Mouse (Mus musculus) heart, postnatal 25 days (tissue): ENCODE data around the gene Nkap. TPM values are rescaled to one million over a fixed set of nuclear protein-coding genes. Genes with fewer than 3 reads are reported as not detected.
A peak's percentile ranks its signal among the peaks of the same experiment; 100 is the strongest.
"Not testable (repeated sequence)": the region's sequence is repeated elsewhere in the genome, so short reads cannot be mapped to it uniquely, and the experiment has no call there.

Experiments
- DNase-seq: peaks from one replicate; pipeline ENCODE4 v3.0.0; 2022; ENCODE audit warnings: low spot score
- intact Hi-C: fragments of 180-260 bp; cut with DNase I; formaldehyde crosslinking; loops from one replicate; pipeline ENCODE4 v1.15.1; 2025
- total RNA-seq, 2 experiments: library from RNA; stranded (reverse); gene quantifications; 2 replicates each; pipeline ENCODE4 v1.2.3; 2021

The Nkap gene
- total RNA-seq, 2 experiments from 2014 or later, result 8.9 to 10.2 TPM

GRCm38 (mm10) chrX:37144498-37144897 is 17.9 kb downstream of the Nkap start:
- DNase-seq, intact Hi-C loops: not testable (repeated sequence)

DNA sequence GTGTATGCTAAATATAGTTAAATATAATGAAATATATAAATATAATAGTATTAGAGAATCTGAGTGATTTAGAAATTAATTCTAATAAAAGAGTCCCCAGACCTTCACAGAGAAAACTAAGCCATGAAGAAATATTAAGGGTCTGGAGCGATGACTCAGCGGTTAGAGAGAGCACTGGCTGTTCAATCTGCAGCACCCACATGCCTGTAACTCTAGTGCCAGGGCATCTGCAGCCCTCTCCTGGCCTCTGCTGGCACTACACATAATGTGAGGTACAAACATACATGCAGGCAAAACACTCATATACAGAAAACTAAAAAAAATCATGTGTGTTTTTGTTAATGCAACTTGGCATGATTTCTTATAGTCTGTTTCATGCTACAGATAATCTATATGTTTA is 18.4 kb downstream of the Nkap start:
- no peak for DNase-seq
- intact Hi-C loops, result no loop called here

GRCm38 (mm10) chrX:37157839-37158238 is 31.2 kb downstream of the Nkap start:
- intact Hi-C loops, result no loop called here
- DNase-seq, result no peak

GRCm38 (mm10) chrX:37161169-37161568 is 34.6 kb downstream of the Nkap start:
- intact Hi-C loops, result no loop called here
- no peak for DNase-seq

DNA sequence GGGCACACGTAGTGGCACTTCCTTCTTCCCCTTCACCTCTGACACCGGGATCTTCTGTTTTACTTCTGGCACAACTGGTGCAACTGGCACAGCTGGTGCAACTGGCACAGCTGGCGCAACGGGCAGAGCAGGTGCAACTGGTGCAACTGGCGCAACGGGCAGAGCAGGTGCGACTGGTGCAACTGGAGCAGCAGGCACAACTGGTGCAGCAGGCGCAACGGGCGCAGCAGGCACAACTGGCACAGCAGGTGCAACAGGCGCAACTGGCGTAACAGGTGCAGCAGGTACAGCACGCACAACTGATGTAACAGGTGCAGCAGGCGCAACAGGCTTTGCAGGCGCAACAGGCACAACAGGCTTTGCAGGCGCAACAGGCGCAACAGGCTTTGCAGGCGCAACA is 36.5 kb downstream of the Nkap start:
- DNase-seq, result no peak
- intact Hi-C loops, result no loop called here

DNA sequence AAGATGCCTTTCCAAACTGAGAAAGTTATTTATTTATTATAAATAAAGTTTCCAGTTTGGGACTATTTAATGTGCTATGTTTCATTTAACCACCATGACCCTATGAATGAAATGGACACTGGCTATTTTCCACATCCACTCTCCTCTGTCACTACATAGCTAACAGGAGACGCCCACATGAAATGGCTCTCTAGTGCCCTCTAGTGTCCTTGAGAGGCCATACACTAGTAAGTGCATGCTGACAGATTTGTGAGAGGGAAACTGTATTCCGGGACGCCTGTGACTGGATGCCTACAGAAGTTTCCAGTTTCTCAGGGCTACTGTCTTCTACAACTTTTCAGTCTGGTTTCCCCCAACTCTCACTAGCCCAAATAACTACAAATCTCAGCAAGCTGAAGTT is 40.5 kb downstream of the Nkap start:
- intact Hi-C loops, result no loop called here
- no peak for DNase-seq

DNA sequence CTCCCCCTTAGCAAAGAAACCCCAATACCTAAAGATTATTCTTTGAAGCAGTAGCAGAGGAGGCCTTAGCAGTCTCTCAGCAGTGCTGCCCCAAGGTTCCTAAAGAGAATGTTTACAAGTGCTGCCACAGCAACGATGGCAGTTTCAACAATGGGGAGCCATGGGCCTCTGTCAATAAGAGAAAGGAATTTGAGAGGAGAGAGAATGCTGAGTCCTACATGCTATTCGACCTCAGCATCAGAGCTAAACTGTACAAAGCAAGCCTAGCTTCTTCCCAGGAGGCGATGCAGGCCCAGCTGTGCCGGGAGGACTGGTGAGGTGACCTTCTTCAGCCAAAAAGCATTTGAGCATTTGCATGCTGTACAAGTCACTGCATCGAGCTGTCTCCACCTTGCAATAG is 42.1 kb downstream of the Nkap start, which contains the start of gene Akap14:
Akap14 (minus strand) TSS at position 101 of the 400 bp plus-strand sequence.
- intact Hi-C loops, result no loop called here
- DNase-seq, result no peak

DNA sequence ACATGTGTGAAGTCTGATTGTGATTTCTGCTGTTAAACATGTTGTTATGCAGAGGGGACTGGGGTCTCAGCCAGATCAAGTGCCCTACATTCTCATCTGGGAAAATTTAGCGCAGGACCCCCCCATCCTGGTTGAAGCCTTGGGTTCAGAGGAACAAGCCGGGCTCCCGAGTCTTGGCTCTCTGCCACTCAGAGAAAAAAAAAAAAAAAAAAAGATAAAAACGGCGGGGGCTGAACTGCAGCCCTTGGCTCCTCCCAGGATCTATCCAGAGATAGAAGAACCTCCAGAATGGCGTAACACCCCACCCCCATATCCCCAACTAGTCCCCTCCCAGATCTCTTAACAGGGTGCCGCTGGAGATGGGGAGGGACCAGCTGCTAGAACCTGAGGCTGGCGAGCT is 57.8 kb downstream of the Nkap start:
- DNase-seq, intact Hi-C loops: not testable (repeated sequence)

DNA sequence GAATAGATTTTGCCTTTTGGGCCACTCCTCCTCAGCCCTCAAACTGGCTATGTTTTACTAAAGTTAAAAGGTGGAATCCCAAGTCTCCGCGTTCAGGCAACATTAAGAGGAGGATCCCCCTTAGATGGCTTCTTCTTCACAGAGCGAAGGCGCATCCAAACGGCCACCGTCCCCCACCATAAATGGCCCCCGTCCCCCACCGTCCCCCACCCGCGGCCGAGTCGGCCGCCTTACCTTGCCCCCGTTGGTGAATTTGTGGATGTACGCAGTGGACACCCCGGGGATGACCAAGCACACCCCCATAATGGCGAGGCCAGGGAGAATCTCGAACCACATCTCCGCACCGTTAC is 64.1 kb downstream of the Nkap start:
- intact Hi-C loops, result loop anchor here (10.0 kb wide), 1 partner anchor 66 kb away; the partner anchor contains the start of gene Nkap
- DNase-seq, result no peak

DNA sequence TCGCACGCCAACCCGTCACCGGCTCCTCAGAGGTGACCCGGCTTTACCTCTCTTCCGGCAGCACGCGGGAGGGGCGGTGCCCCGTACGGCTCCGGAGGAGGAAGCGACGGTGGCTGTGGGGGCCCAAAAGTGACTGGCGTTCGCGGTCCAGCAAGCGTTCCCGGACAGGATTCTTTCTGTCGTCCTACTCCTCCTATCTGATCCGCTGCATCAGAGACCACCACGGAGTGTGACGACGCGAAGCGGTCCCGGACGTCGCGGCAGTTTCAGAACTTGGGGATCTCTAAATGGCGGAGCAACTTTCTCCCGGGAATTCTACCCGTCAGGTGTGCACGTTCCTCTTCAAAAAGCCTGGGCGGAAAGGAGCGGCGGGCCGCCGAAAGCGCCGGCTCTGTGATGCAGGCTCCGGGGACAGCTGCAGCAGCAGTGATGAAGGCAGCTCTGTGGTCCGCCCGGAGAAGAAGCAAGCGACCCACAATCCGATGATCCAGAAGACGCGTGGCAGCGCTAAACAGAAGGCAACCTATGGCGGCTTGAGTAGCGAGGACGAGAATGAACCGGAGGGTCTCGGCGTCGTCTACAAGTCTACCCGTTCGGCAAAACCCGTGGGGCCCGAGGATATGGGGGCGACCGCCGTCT is 64.6 kb downstream of the Nkap start, which contains the start of the genes Ndufa1 and Rnf113a1:
Ndufa1 (minus strand) TSS at position 59 of the 639 bp plus-strand sequence.
Rnf113a1 (plus strand) TSS at position 141 of the 639 bp plus-strand sequence.
- intact Hi-C loops, result loop anchor here (10.0 kb wide), 1 partner anchor 66 kb away; the partner anchor contains the start of gene Nkap
- peak; percentile 43 for DNase-seq

- intact Hi-C loops, result loop anchor here (10.0 kb wide), 1 partner anchor 67 kb away; the partner anchor contains the start of gene Nkap
- DNase-seq, result no peak
Measured at GRCm38 (mm10) chrX:37191744-37192379, 65.3 kb downstream of the Nkap start.

DNA sequence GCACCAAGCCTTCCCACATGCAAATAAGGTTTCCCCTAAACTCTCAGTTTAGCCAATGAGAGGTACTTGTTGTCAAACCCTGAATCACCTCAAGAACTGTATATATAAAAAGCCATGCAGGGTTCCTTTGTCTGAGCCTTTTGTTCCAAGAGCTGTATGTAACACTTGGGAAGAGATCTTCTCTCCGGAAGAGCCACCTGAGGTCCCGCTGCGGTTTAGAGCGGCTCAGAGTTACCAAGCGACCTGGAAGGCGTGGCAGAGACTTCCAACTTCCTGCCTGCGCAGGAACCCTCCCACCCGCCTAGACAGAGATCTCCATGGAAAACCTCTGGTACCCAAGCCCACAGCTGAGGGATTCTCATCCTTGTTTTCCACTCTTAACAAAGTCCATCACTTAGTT is 72.1 kb downstream of the Nkap start:
- intact Hi-C loops, result loop anchor here (10.0 kb wide), 1 partner anchor 74 kb away; the partner anchor contains the start of gene Nkap

More for the DNA sequence above, 72.1 kb downstream of the Nkap start:
- no peak for DNase-seq

Other genes starting within 250 kb of the Nkap start
- gene Nkrf, start 223.9 kb upstream of the Nkap start, total RNA-seq, result 1 to 10 TPM; 3.2 to 3.9 TPM
- gene Sept6, start 135.0 kb upstream of the Nkap start, total RNA-seq, result 1 to 10 TPM; 4.6 to 5.4 TPM
- not detected for gene Sowahd, start 78.0 kb upstream of the Nkap start, total RNA-seq
- gene Rpl39, start 41.4 kb upstream of the Nkap start, total RNA-seq, result 100 to 1,000 TPM; 313 to 327 TPM
- gene Upf3b, start 16.5 kb upstream of the Nkap start, total RNA-seq, result 1 to 10 TPM; 6.8 to 7.0 TPM
- not detected for gene Akap14, start 42.0 kb downstream of the Nkap start, total RNA-seq
- gene Ndufa1, start 64.4 kb downstream of the Nkap start, total RNA-seq, result 100 to 1,000 TPM; 902 to 919 TPM
- gene Rnf113a1, start 64.5 kb downstream of the Nkap start, total RNA-seq, result 1 to 10 TPM; 1.6 to 3.1 TPM
- not detected for gene Gm9, start 84.2 kb downstream of the Nkap start, total RNA-seq
- gene Rhox1, start 95.5 kb downstream of the Nkap start, total RNA-seq, result not detected
- not detected for gene Rhox2a, start 118.2 kb downstream of the Nkap start, total RNA-seq
- not detected for gene Rhox3a, start 123.1 kb downstream of the Nkap start, total RNA-seq
- not detected for gene Rhox4a, start 138.5 kb downstream of the Nkap start, total RNA-seq